Mouse (Mus musculus) kidney, adult 2 months (tissue): ENCODE measurements around the gene Fam160a1. TPM values are rescaled to one million over a fixed set of nuclear protein-coding genes. Genes with fewer than 3 reads are reported as not detected.

Source experiments
- DNase-seq: peaks from one replicate; pipeline ENCODE4 v3.0.0; 2021
- H3K27ac ChIP-seq: fragments of 200-500 bp; 2 replicates; pipeline ENCODE4 v1.5.1; 2012; ENCODE audit warnings: low read depth, low read length, control low read depth, inconsistent platforms; ENCODE audit not compliant: insufficient read depth
- H3K27me3 ChIP-seq: fragments of 200-500 bp; replicated peaks from 2 replicates; pipeline ENCODE4 v1.6.1; 2012; ENCODE audit warnings: mild to moderate bottlenecking, moderate library complexity, low read length, inconsistent platforms; ENCODE audit not compliant: control insufficient read depth, insufficient read depth
- H3K36me3 ChIP-seq: fragments of 200-500 bp; 2 replicates; pipeline ENCODE4 v1.6.1; 2012; ENCODE audit warnings: mild to moderate bottlenecking, moderate library complexity, low read length, inconsistent platforms; ENCODE audit not compliant: control insufficient read depth, insufficient read depth
- H3K4me1 ChIP-seq: fragments of 200-500 bp; 2 replicates; pipeline ENCODE4 v1.6.1; 2011; ENCODE audit warnings: low read length; ENCODE audit not compliant: control insufficient read depth, insufficient read depth
- H3K4me3 ChIP-seq: fragments of 200-500 bp; 2 replicates; pipeline ENCODE4 v1.5.1; 2011; ENCODE audit warnings: mild to moderate bottlenecking, low read depth, low read length, control low read depth; ENCODE audit not compliant: insufficient read depth
- CTCF ChIP-seq: fragments of 200-500 bp; conservative IDR thresholded peaks from 2 replicates; pipeline ENCODE4 v1.5.1; 2011; ENCODE audit warnings: low read depth, mild to moderate bottlenecking, control low read depth, low read length, moderate library complexity, mixed read lengths; ENCODE audit not compliant: insufficient read depth, insufficient read length
- POLR2A ChIP-seq: fragments of 200-500 bp; IDR thresholded peaks from one replicate; pipeline ENCODE4 v1.6.1; 2011; ENCODE audit warnings: low read depth, low read length, control low read depth
- WGBS: fragments of 180-500 bp; shearing (Covaris S2); methylation state at CpG from one replicate; pipeline ENCODE4 v1.1.7; 2018; 5-methylcytosine and 5-hydroxymethylcytosine counted together
- polyA plus RNA-seq: library from polyadenylated mRNA; depleted of rRNA; stranded (reverse); fragments of >200 nt; gene quantifications from 2 replicates; pipeline ENCODE4 v1.2.3, GENCODE M21; 2012

The Fam160a1 gene
- polyA plus RNA-seq, 1 experiment = 8.5 TPM

DNA sequence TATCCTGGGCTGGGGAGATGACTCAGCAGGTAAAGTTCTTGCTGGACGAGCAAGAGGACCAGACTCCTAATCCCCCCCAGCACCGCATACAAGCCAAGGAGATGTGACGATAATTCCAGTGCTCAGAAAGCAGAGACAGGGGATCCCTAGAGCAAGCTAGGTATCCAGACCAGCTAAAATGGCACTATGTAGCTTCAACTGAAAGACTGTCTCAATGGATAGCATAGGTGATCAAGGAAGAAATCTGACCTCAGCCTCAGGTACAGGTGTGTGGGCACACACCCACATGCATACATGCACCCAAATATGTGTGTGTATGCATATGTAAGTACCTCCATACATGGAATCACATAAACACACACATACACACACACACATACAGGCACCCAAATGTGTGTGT, 91.1 kb downstream of the Fam160a1 start:
- Histone ChIP-seq H3K27me3 (no peaks in the 10 kb centered on the region), H3K4me1 (no peaks in the 10 kb centered on the region), H3K4me3 (no peak overlapping the region), H3K27ac (no peak overlapping the region), H3K36me3 (no peaks in the 10 kb centered on the region)
- TF ChIP-seq POLR2A (no peak), CTCF (no peak)
- WGBS = 92% methylated on average over 3 of the region's 3 CpGs
- no peak for DNase-seq

DNA sequence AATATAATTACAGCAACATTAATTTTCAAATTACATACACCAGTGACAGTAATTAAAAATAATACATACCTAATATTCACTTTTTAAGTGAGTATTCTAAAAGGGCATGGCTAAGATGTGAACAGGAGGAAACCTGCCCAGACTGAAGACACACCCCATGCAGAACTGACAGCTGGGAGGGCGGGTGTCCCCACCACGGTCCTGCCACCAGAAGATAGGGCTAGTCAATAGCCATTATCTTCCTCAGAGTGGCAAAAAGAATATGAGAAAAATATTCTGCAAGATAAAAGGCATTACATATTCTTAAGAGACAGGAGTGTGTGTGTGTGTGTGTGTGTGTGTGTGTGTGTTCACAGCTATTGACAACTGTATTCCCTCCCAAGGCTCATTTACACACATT, 92.0 kb downstream of the Fam160a1 start:
- DNase-seq = no peak
- TF ChIP-seq POLR2A (no peak), CTCF (no peak)
- 83% methylated on average over 2 of the region's 2 CpGs for WGBS
- no peaks in the 10 kb centered on the region for H3K27me3 ChIP-seq
- H3K36me3 ChIP-seq = no peaks in the 10 kb centered on the region
- H3K27ac ChIP-seq = no peak overlapping the region
- H3K4me1 ChIP-seq = no peaks in the 10 kb centered on the region
- no peak overlapping the region for H3K4me3 ChIP-seq

DNA sequence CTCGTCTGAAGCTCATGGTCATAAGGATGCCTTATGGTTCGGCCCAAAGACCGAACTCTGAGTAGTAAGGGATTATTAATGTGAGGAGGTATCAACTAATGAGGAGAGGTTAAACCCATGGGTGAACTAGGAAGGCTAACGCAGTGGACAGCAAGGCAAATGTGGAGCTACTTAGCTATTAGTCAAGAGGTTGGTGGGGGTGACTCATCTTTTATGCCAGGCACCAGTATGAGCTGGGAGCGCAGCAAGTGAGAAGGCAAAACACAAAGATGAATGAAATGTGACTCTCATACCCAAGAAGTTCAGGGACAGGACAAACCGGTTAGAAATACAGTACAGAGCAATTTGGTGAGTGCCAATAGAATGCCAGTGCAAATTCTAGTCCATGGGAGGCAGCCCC, 94.5 kb downstream of the Fam160a1 start:
- no peaks in the 10 kb centered on the region for H3K36me3 ChIP-seq
- H3K4me1 ChIP-seq = no peaks in the 10 kb centered on the region
- H3K27me3 ChIP-seq = no peaks in the 10 kb centered on the region
- WGBS = 83% methylated on average over 6 of the region's 6 CpGs
- TF ChIP-seq POLR2A (no peak), CTCF (no peak)
- no peak overlapping the region for H3K27ac ChIP-seq
- no peak overlapping the region for H3K4me3 ChIP-seq
- DNase-seq = no peak

DNA sequence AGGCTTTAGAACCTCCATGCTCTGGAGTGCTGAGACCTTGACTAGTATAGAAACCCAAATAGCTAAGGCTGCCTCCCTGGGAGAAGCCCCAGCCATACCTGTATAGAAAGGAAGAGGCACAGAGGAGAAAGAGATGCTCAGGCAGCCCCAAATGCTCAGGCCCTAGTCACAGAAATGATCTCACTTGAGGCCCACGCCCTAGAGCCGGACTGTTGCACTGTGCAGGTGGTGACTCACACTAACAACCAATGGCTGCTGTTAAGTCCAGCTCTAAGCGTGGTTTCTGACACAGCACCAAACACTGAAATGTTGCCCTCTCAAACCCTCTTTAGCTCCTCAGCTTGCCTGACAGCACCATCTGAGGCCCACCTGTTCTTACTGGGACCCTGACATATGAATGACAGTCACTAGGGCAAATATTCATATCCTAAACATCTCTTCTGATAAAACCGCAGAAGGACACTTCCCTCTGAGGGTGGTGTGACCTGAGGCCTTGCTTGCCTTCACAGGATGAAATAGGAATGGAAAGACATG, 101.3 kb downstream of the Fam160a1 start:
- no peak overlapping the region for H3K4me3 ChIP-seq
- TF ChIP-seq POLR2A (no peak), CTCF (no peak)
- no peak for DNase-seq
- no peak overlapping the region for H3K27ac ChIP-seq
- H3K4me1 ChIP-seq = peaks cover 4% of the 10 kb centered on the region; the same call in 1 of the 2 replicates
- no peaks in the 10 kb centered on the region for H3K27me3 ChIP-seq
- H3K36me3 ChIP-seq = no peaks in the 10 kb centered on the region
- 87% methylated on average over 4 of the region's 4 CpGs for WGBS

DNA sequence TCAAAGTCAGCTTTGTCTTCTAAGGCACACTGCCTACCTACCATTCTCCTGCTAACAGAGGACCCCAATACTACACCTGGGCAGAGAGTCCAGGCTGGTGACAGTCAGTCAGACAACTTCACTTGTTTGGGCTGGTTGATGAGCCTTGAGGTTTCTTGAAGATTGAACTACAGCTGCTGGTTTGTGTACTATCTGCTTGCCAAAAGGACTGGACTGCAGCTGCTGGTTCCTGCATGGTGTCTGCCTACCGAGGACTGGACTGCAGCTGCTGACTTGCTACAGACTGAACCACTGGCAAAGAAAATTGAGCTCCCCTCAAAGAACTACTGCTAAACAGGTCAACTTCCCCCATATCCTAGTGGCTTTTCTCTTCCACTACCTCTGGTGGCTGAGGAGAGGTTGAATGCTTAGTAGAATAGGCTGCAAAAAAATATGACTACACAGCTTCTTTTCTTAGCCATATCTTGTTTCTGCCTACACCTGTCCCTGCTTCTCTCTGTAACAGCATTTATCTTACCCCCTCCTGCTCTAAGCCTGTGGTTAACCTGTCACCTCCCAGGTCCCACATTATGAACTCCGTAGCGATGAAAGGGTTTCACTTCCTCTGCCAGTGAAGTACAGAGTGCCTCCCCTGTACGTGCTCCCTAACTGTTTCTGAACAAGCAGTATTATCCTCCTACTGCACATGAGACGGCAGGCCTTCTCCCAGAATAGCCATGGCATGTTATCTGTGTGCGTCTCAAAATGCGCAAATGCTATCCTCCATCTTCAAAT, 103.0 kb downstream of the Fam160a1 start:
- Histone ChIP-seq H3K4me1 (peaks cover 4% of the 10 kb centered on the region; the same call in 1 of the 2 replicates), H3K36me3 (no peaks in the 10 kb centered on the region), H3K27ac (no peak overlapping the region), H3K4me3 (no peak overlapping the region), H3K27me3 (no peaks in the 10 kb centered on the region)
- no peak for DNase-seq
- TF ChIP-seq POLR2A (no peak), CTCF (no peak)
- WGBS = 87% methylated on average over 7 of the region's 7 CpGs

DNA sequence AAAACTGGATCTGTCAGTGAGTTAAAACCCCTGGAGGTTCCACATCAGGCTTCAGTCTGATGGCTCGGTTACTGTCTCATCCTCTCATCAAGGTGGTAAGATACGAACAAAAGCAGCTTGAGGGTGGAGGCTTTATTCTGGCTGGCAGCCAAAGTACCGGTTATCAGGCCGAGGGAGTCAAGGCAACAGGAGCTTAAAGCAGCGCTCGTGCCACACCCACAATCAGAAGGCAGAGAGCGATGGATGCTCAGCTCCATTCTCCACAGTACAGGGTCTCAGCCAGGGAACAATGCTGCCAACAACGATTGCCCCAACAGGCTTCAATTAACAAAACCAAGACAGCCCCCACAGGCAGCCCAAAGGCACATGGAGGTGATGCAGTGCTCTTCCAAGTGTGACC, 106.4 kb downstream of the Fam160a1 start:
- no peak overlapping the region for H3K27ac ChIP-seq
- H3K4me3 ChIP-seq = no peak overlapping the region
- TF ChIP-seq CTCF (no peak), POLR2A (no peak)
- H3K27me3 ChIP-seq = no peaks in the 10 kb centered on the region
- H3K4me1 ChIP-seq = peaks cover 4% of the 10 kb centered on the region; the same call in 1 of the 2 replicates
- DNase-seq = no peak
- H3K36me3 ChIP-seq = no peaks in the 10 kb centered on the region
- 58% methylated on average over 8 of the region's 8 CpGs for WGBS

DNA sequence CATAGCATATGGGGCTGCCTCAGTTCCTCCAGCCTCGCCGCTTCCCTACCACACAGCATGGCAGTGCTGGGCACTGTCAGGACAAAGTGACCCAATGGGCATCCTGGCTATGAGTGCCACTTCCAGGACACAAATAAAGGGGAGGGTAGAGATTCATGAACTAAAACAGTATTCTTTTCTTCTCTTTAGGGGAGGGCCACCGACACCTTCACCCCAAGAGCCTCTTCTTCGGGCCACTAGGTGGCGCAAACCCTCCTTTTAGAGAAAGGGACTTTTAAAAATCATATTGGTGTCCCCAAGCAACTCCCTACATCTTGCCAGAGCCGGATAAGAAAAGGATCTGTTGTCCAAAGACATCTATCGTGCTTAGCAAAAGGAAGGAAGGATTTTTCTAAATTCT, 109.7 kb downstream of the Fam160a1 start:
- WGBS = 35% methylated on average over 7 of the region's 7 CpGs
- Histone ChIP-seq H3K27me3 (no peaks in the 10 kb centered on the region), H3K4me3 (no peak overlapping the region), H3K36me3 (no peaks in the 10 kb centered on the region), H3K27ac (no peak overlapping the region), H3K4me1 (peaks cover 4% of the 10 kb centered on the region; the same call in 1 of the 2 replicates)
- peak; percentile 53 for DNase-seq
- TF ChIP-seq POLR2A = no peak
- TF ChIP-seq CTCF = peak; percentile 68
